Mouse (Mus musculus): ENCODE results near the gene Coro6. TPM values are rescaled to one million over a fixed set of nuclear protein-coding genes. Genes with fewer than 3 reads are reported as not detected.

Gene Coro6
- total and polyA plus RNA-seq, 2 experiments from 2014 or later = 30.1 to 45.8 TPM

GRCm38 (mm10) chr11:77516553-77517425 lies 54.6 kb downstream of the Coro6 start:
- Histone ChIP-seq H3K4me2 (ENCODE audit: low read depth, low read length) (peak overlapping the region; percentile 18; the same call in 1 of the 2 replicates), H3K36me3 (replicated peaks; ENCODE audit: control insufficient read depth, insufficient read depth, low read length) (no peaks in the 10 kb centered on the region), H3K27ac (ENCODE audit: low read depth) (no peak overlapping the region), H3K9ac (replicated peaks; ENCODE audit: low read depth, low read length) (no peak overlapping the region), H3K4me1 (ENCODE audit: control insufficient read depth, insufficient read depth) (peaks cover 22% of the 10 kb centered on the region), H3K4me3 (ENCODE audit: low read depth, low read length) (no peak overlapping the region), H3K9me3 (replicated peaks; ENCODE audit: control insufficient read depth, low read length) (no peaks in the 10 kb centered on the region), H3K27me3 (ENCODE audit: control insufficient read depth, insufficient read depth, low read length) (peaks cover 5% of the 10 kb centered on the region; the same call in 1 of the 2 replicates)
- ATAC-seq (ENCODE audit: insufficient read depth, low read depth) = no peak
- no peak for DNase-seq (ENCODE audit: low spot score)
- 89% methylated on average over 5 of the region's 5 CpGs for WGBS
- TF ChIP-seq CTCF (IDR thresholded peaks at IDR 0.05; ENCODE audit: low read depth) = no peak
- no peak for TF ChIP-seq EP300 (IDR thresholded peaks at IDR 0.05; ENCODE audit: low read depth)

GRCm38 (mm10) chr11:77518051-77518798 lies 56.0 kb downstream of the Coro6 start:
- Histone ChIP-seq H3K27ac (ENCODE audit: low read depth) (peak overlapping the region; percentile 62; the same call in 1 of the 2 replicates), H3K36me3 (replicated peaks; ENCODE audit: control insufficient read depth, insufficient read depth, low read length) (no peaks in the 10 kb centered on the region), H3K9ac (replicated peaks; ENCODE audit: low read depth, low read length) (no peak overlapping the region; the same call in 1 of the 2 replicates), H3K4me1 (ENCODE audit: control insufficient read depth, insufficient read depth) (peaks cover 16% of the 10 kb centered on the region), H3K4me2 (ENCODE audit: low read depth, low read length) (no peak overlapping the region; the same call in 1 of the 2 replicates), H3K9me3 (replicated peaks; ENCODE audit: control insufficient read depth, low read length) (no peaks in the 10 kb centered on the region), H3K4me3 (ENCODE audit: low read depth, low read length) (no peak overlapping the region; the same call in 1 of the 2 replicates), H3K27me3 (ENCODE audit: control insufficient read depth, insufficient read depth, low read length) (peaks cover 5% of the 10 kb centered on the region; the same call in 1 of the 2 replicates)
- no peak for ATAC-seq (ENCODE audit: insufficient read depth, low read depth)
- 79% methylated on average over 27 of the region's 27 CpGs for WGBS
- TF ChIP-seq CTCF (IDR thresholded peaks at IDR 0.05; ENCODE audit: low read depth) (no peak), EP300 (IDR thresholded peaks at IDR 0.05; ENCODE audit: low read depth) (no peak)
- DNase-seq (ENCODE audit: low spot score) = no peak

- no peak for DNase-seq (ENCODE audit: low spot score)
- Histone ChIP-seq H3K4me2 (ENCODE audit: low read depth, low read length) (peak within 1 kb of the TSS; percentile 17; the same call in 1 of the 2 replicates), H3K9me3 (replicated peaks; ENCODE audit: control insufficient read depth, low read length) (no peaks in the 10 kb centered on the region), H3K27me3 (ENCODE audit: control insufficient read depth, insufficient read depth, low read length) (peaks cover 5% of the 10 kb centered on the region; the same call in 1 of the 2 replicates), H3K27ac (ENCODE audit: low read depth) (peak within 1 kb of the TSS; percentile 62; the same call in 1 of the 2 replicates), H3K4me3 (ENCODE audit: low read depth, low read length) (no peak within 1 kb of the TSS; the same call in 1 of the 2 replicates), H3K4me1 (ENCODE audit: control insufficient read depth, insufficient read depth) (peaks cover 11% of the 10 kb centered on the region), H3K36me3 (replicated peaks; ENCODE audit: control insufficient read depth, insufficient read depth, low read length) (no peaks in the 10 kb centered on the region), H3K9ac (replicated peaks; ENCODE audit: low read depth, low read length) (no peak within 1 kb of the TSS; the same call in 1 of the 2 replicates)
- TF ChIP-seq EP300 (IDR thresholded peaks at IDR 0.05; ENCODE audit: low read depth) (no peak), CTCF (IDR thresholded peaks at IDR 0.05; ENCODE audit: low read depth) (no peak)
- 41% methylated on average over 5 of the region's 5 CpGs for WGBS
- ATAC-seq (ENCODE audit: insufficient read depth, low read depth) = no peak
These were observed 56.8 kb downstream of the Coro6 start, which contains the start of gene Gm10392 for GRCm38 (mm10) chr11:77519043-77519442. TSS of gene Gm10392 (minus strand) at chr11:77519198.

Other genes with a start within 250 kb of the Coro6 start
- gene Ssh2, start 246.1 kb upstream of the Coro6 start, total RNA-seq (2014; rRNA removed; ENCODE audit: low replicate concordance) = 60.6 and 61.8 TPM in 2 replicates
- gene Ssh2, start 246.1 kb upstream of the Coro6 start, polyA plus RNA-seq (2015; fragmentation: Nextera tagmentation; extraction: Ambion mirVana) = 17.9 and 21.0 TPM in 2 replicates
- 6.4 and 9.9 TPM in 2 replicates for gene Ankrd13b, start 27.3 kb downstream of the Coro6 start, total RNA-seq (2014; rRNA removed; ENCODE audit: low replicate concordance)
- 2.6 and 2.7 TPM in 2 replicates for gene Ankrd13b, start 27.3 kb downstream of the Coro6 start, polyA plus RNA-seq (2015; fragmentation: Nextera tagmentation; extraction: Ambion mirVana)
- 57.7 and 63.4 TPM in 2 replicates for gene Git1, start 31.2 kb downstream of the Coro6 start, total RNA-seq (2014; rRNA removed; ENCODE audit: low replicate concordance)
- gene Git1, start 31.2 kb downstream of the Coro6 start, polyA plus RNA-seq (2015; fragmentation: Nextera tagmentation; extraction: Ambion mirVana) = 5.5 and 6.2 TPM in 2 replicates
- gene Abhd15, start 52.7 kb downstream of the Coro6 start, total RNA-seq (2014; rRNA removed; ENCODE audit: low replicate concordance) = 2.1 and 4.4 TPM in 2 replicates
- gene Abhd15, start 52.7 kb downstream of the Coro6 start, polyA plus RNA-seq (2015; fragmentation: Nextera tagmentation; extraction: Ambion mirVana) = 0.86 and 1.2 TPM in 2 replicates
- gene Trp53i13, start 53.6 kb downstream of the Coro6 start, total RNA-seq (2014; rRNA removed; ENCODE audit: low replicate concordance) = 13.3 and 14.5 TPM in 2 replicates
- gene Trp53i13, start 53.6 kb downstream of the Coro6 start, polyA plus RNA-seq (2015; fragmentation: Nextera tagmentation; extraction: Ambion mirVana) = 22.5 and 23.8 TPM in 2 replicates
- gene Gm10392, start 56.8 kb downstream of the Coro6 start, total RNA-seq (2014; rRNA removed; ENCODE audit: low replicate concordance) = not detected in 2 replicates
- 0.08 TPM in 1 of 2 replicates, not detected in the other for gene Gm10392, start 56.8 kb downstream of the Coro6 start, polyA plus RNA-seq (2015; fragmentation: Nextera tagmentation; extraction: Ambion mirVana)
- 29.5 and 35.9 TPM in 2 replicates for gene Taok1, start 145.4 kb downstream of the Coro6 start, total RNA-seq (2014; rRNA removed; ENCODE audit: low replicate concordance)
- 13.7 and 14.2 TPM in 2 replicates for gene Taok1, start 145.4 kb downstream of the Coro6 start, polyA plus RNA-seq (2015; fragmentation: Nextera tagmentation; extraction: Ambion mirVana)
- 30.5 and 55.1 TPM in 2 replicates for gene Nufip2, start 223.7 kb downstream of the Coro6 start, total RNA-seq (2014; rRNA removed; ENCODE audit: low replicate concordance)
- 3.0 and 3.5 TPM in 2 replicates for gene Nufip2, start 223.7 kb downstream of the Coro6 start, polyA plus RNA-seq (2015; fragmentation: Nextera tagmentation; extraction: Ambion mirVana)

Measured in heart, postnatal 0 days (tissue).